Mouse (Mus musculus): Measurements from ENCODE around the gene Iqgap3.

GRCm38 (mm10) chr3:88153290-88154011 is 71.7 kb downstream of the Iqgap3 start:
- no peak for TF ChIP-seq CTCF (IDR thresholded peaks at IDR 0.05; ENCODE audit: control insufficient read depth, insufficient read depth, insufficient replicate concordance, low read depth, low read length)
- no peak for TF ChIP-seq POLR2A (IDR thresholded peaks at IDR 0.05; ENCODE audit: control insufficient read depth, low read depth, low read length)
